Mouse (Mus musculus) liver, postnatal 0 days (tissue): ENCODE measurements around the gene Borcs7. TPM values are rescaled to one million over a fixed set of nuclear protein-coding genes. Genes with fewer than 3 reads are reported as not detected.

Source experiments
- ATAC-seq: fragments of 200-750 bp; cut with Nextera tagmentation; 2 replicates; pipeline ENCODE4 v1.8.0; 2017; ENCODE audit warnings: mild to moderate bottlenecking, moderate library complexity
- DNase-seq: peaks from one replicate; pipeline ENCODE4 v3.0.0-alpha.2; 2016
- H3K27ac ChIP-seq: fragments of 300-500 bp; sonication (generic); 2 replicates; pipeline ENCODE4 v1.5.1; 2014; ENCODE audit warnings: antibody characterized with exemption, moderate library complexity, mild to moderate bottlenecking, low read depth
- H3K27me3 ChIP-seq: fragments of 300-500 bp; sonication (generic); 2 replicates; pipeline ENCODE4 v1.6.1; 2014; ENCODE audit warnings: low read length, control low read depth, mixed read lengths; ENCODE audit not compliant: insufficient read depth
- H3K36me3 ChIP-seq: fragments of 300-500 bp; sonication (generic); replicated peaks from 2 replicates; pipeline ENCODE4 v1.6.1; 2014; ENCODE audit warnings: mild to moderate bottlenecking, control low read depth, low read length, moderate library complexity, mixed read lengths; ENCODE audit not compliant: insufficient read depth
- H3K4me1 ChIP-seq: fragments of 300-500 bp; sonication (generic); 2 replicates; pipeline ENCODE4 v1.6.1; 2014; ENCODE audit warnings: antibody characterized with exemption, mild to moderate bottlenecking, control low read depth; ENCODE audit not compliant: insufficient read depth
- H3K4me2 ChIP-seq: fragments of 300-500 bp; sonication (generic); 2 replicates; pipeline ENCODE4 v1.6.1; 2014; ENCODE audit warnings: low read depth, mild to moderate bottlenecking, low read length, moderate library complexity, mixed read lengths
- H3K4me3 ChIP-seq: fragments of 300-500 bp; sonication (generic); 2 replicates; pipeline ENCODE4 v1.5.1; 2014; ENCODE audit warnings: low read depth, low read length
- H3K9ac ChIP-seq: fragments of 300-500 bp; sonication (generic); replicated peaks from 2 replicates; pipeline ENCODE4 v1.6.1; 2014; ENCODE audit warnings: mild to moderate bottlenecking, moderate library complexity
- H3K9me3 ChIP-seq: fragments of 300-500 bp; sonication (generic); 2 replicates; pipeline ENCODE4 v1.6.1; 2016; ENCODE audit warnings: mild to moderate bottlenecking, control low read depth, low read length, mixed read lengths
- CTCF ChIP-seq: sonication (generic); IDR thresholded peaks from 2 replicates; pipeline ENCODE4 v1.5.1; 2016; ENCODE audit warnings: antibody characterized with exemption, low read depth
- EP300 ChIP-seq: IDR thresholded peaks from 2 replicates; pipeline ENCODE4 v1.6.1; 2016; ENCODE audit warnings: antibody characterized with exemption, low read depth, mild to moderate bottlenecking
- WGBS: fragments of 180-500 bp; shearing (Covaris S2); extraction: QIAGEN DNeasy Blood & Tissue Kit; methylation state at CpG from one replicate; pipeline ENCODE4 v1.1.7; 2014; ENCODE audit not compliant: insufficient replicate concordance; 5-methylcytosine and 5-hydroxymethylcytosine counted together
- polyA plus RNA-seq: library from polyadenylated mRNA; unstranded; fragments of >200 nt; fragmentation: Nextera tagmentation; extraction: Ambion mirVana; gene quantifications from 2 replicates; pipeline ENCODE4 v1.2.1, GENCODE M21; 2015

Borcs7 gene
- polyA plus RNA-seq, 1 experiment from 2014 or later: 7.1 TPM

GRCm38 (mm10) chr19:46740341-46741008 is 50.8 kb downstream of the Borcs7 start:
- Histone ChIP-seq H3K27ac (no peak overlapping the region), H3K4me2 (no peak overlapping the region), H3K4me3 (no peak overlapping the region), H3K9me3 (no peaks in the 10 kb centered on the region), H3K27me3 (no peaks in the 10 kb centered on the region), H3K4me1 (no peaks in the 10 kb centered on the region), H3K9ac (no peak overlapping the region), H3K36me3 (0 out of 2 replicates have a peak, but pooled peaks cover 7% of the 10 kb centered on the region)
- ATAC-seq (peak; percentile 29; the same call in 1 of the 2 replicates), DNase-seq (peak; percentile 62)
- TF ChIP-seq CTCF (peak; percentile 90), EP300 (no peak)
- WGBS: 53% methylated on average over 7 of the region's 7 CpGs

GRCm38 (mm10) chr19:46741574-46741973 is 51.9 kb downstream of the Borcs7 start:
- 51% methylated on average over 6 of the region's 6 CpGs for WGBS

GRCm38 (mm10) chr19:46744681-46745080 is 55.0 kb downstream of the Borcs7 start:
- Histone ChIP-seq H3K27me3 (no peaks in the 10 kb centered on the region), H3K4me3 (no peak overlapping the region), H3K9ac (no peak overlapping the region), H3K4me1 (no peaks in the 10 kb centered on the region), H3K4me2 (no peak overlapping the region), H3K27ac (no peak overlapping the region), H3K9me3 (no peaks in the 10 kb centered on the region), H3K36me3 (0 out of 2 replicates have a peak, but pooled peaks cover 1% of the 10 kb centered on the region)
- no peak for DNase-seq
- TF ChIP-seq CTCF (no peak), EP300 (no peak)
- no peak for ATAC-seq
- 75% methylated on average over 9 of the region's 9 CpGs for WGBS

More at GRCm38 (mm10) chr19:46741574-46741973, 51.9 kb downstream of the Borcs7 start:
- ATAC-seq (no peak), DNase-seq (no peak)
- TF ChIP-seq CTCF: no peak
- no peak for TF ChIP-seq EP300
- Histone ChIP-seq H3K4me2 (no peak overlapping the region), H3K36me3 (0 out of 2 replicates have a peak, but pooled peaks cover 7% of the 10 kb centered on the region), H3K27me3 (no peaks in the 10 kb centered on the region), H3K4me1 (no peaks in the 10 kb centered on the region), H3K4me3 (no peak overlapping the region), H3K9me3 (no peaks in the 10 kb centered on the region), H3K27ac (no peak overlapping the region), H3K9ac (no peak overlapping the region)

GRCm38 (mm10) chr19:46747799-46748198 is 58.1 kb downstream of the Borcs7 start:
- 64% methylated on average over 3 of the region's 3 CpGs for WGBS
- no peak for TF ChIP-seq CTCF
- no peak for TF ChIP-seq EP300
- Histone ChIP-seq H3K36me3 (no peaks in the 10 kb centered on the region), H3K27ac (no peak overlapping the region), H3K4me1 (no peaks in the 10 kb centered on the region), H3K27me3 (no peaks in the 10 kb centered on the region), H3K9me3 (no peaks in the 10 kb centered on the region), H3K4me2 (no peak overlapping the region), H3K9ac (no peak overlapping the region), H3K4me3 (no peak overlapping the region)
- DNase-seq (no peak), ATAC-seq (no peak)

GRCm38 (mm10) chr19:46752235-46752634 is 62.5 kb downstream of the Borcs7 start:
- Histone ChIP-seq H3K9ac (no peak overlapping the region), H3K4me3 (no peak overlapping the region), H3K27ac (no peak overlapping the region), H3K4me1 (peaks cover 3% of the 10 kb centered on the region; the same call in 1 of the 2 replicates), H3K4me2 (no peak overlapping the region), H3K27me3 (no peaks in the 10 kb centered on the region; the same call in 1 of the 2 replicates), H3K9me3 (no peaks in the 10 kb centered on the region), H3K36me3 (no peaks in the 10 kb centered on the region)
- ATAC-seq: no peak
- DNase-seq: no peak
- TF ChIP-seq CTCF: no peak
- 78% methylated on average over 5 of the region's 5 CpGs for WGBS

Other genes with a start within 250 kb of the Borcs7 start
- 7.9 and 9.8 TPM in 2 replicates for gene Trim8, start 188.2 kb upstream of the Borcs7 start, polyA plus RNA-seq
- 17.0 and 17.1 TPM in 2 replicates for gene Arl3, start 116.7 kb upstream of the Borcs7 start, polyA plus RNA-seq
- gene Sfxn2, start 116.5 kb upstream of the Borcs7 start, polyA plus RNA-seq: 63.0 and 63.4 TPM in 2 replicates
- gene Wbp1l, start 90.8 kb upstream of the Borcs7 start, polyA plus RNA-seq: 40.4 and 48.8 TPM in 2 replicates
- gene Cyp17a1, start 16.7 kb upstream of the Borcs7 start, polyA plus RNA-seq: 3.3 and 5.8 TPM in 2 replicates
- gene As3mt, start 17.6 kb downstream of the Borcs7 start, polyA plus RNA-seq: 28.4 and 30.1 TPM in 2 replicates
- gene Cnnm2, start 71.7 kb downstream of the Borcs7 start, polyA plus RNA-seq: 1.6 and 2.0 TPM in 2 replicates